Mouse (Mus musculus): Measurements from ENCODE around the gene Hpse2. TPM values are rescaled to one million over a fixed set of nuclear protein-coding genes. Genes with fewer than 3 reads are reported as not detected.

Gene Hpse2
- polyA plus RNA-seq, 2 experiments, result 4.0 to 5.6 TPM

DNA sequence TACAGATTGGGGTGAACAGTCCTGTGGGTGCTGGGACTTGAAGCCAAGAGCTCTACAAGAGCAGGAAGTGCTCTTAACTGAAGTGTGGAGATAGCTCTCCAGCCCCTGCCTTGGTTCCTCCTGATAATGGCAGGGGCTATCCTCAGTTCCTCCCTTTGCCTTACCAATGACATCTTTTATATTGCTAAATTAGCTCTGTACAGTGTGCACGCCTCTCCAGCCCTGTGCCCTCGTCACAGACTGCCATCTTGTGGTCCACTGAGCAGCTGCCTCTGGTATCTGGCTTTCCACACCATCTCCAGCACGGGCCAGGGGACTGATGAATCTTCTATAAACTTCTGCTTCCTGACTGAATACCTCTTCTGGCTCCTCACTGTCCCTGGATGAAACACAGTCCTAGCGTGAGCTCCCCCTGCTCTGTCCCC lies 644.0 kb downstream of the Hpse2 start:
- H3K4me3 ChIP-seq (replicated peaks; ENCODE audit: low read length), result no peak overlapping the region
- 19% methylated on average over 4 of the region's 4 CpGs for WGBS
- peak; percentile 63 for DNase-seq (ENCODE audit: low spot score)
- H3K27me3 ChIP-seq (ENCODE audit: control insufficient read depth, insufficient read depth, low read length), result no peaks in the 10 kb centered on the region
- no peak overlapping the region for H3K4me2 ChIP-seq (replicated peaks; ENCODE audit: low read depth, low read length, severe bottlenecking)
- no peak overlapping the region for H3K27ac ChIP-seq (replicated peaks; ENCODE audit: low read depth, low read length)
- peaks cover 34% of the 10 kb centered on the region for H3K4me1 ChIP-seq (ENCODE audit: control insufficient read depth, insufficient read depth, low read length)
- TF ChIP-seq POLR2A (IDR thresholded peaks at IDR 0.05; ENCODE audit: borderline replicate concordance, extremely low read depth, insufficient read depth, insufficient read length), result no peak
- no peak overlapping the region for H3K9ac ChIP-seq (ENCODE audit: low read depth, low read length, severe bottlenecking)
- ATAC-seq (ENCODE audit: low FRiP score, low read depth), result peak; percentile 84
- H3K9me3 ChIP-seq (ENCODE audit: control insufficient read depth, low read length), result no peaks in the 10 kb centered on the region
- H3K36me3 ChIP-seq (ENCODE audit: control insufficient read depth, insufficient read depth, low read length), result no peaks in the 10 kb centered on the region

DNA sequence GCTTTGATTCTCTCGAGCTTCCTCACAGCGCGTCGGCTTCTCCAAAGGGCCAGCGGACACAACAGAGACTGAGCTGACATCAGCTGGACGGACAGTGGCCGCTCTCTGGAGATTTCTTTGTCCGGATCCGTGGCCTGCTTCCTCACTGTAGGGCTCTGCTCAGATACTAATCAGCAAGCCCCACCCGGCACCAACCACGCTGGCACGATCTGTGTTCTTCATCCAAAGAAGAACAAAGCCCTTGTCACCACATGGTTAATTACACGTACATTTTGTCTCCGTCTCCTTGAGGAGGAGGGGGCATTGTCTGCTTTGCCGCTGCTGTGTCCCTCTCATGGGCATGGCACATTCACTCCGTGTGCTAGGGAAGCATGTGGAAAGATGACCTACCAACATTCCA lies 644.9 kb downstream of the Hpse2 start:
- DNase-seq (ENCODE audit: low spot score) (no peak), ATAC-seq (ENCODE audit: low FRiP score, low read depth) (no peak)
- H3K4me3 ChIP-seq (replicated peaks; ENCODE audit: low read length), result no peak overlapping the region
- H3K4me1 ChIP-seq (ENCODE audit: control insufficient read depth, insufficient read depth, low read length), result peaks cover 30% of the 10 kb centered on the region
- H3K27ac ChIP-seq (replicated peaks; ENCODE audit: low read depth, low read length), result no peak overlapping the region
- no peaks in the 10 kb centered on the region for H3K36me3 ChIP-seq (ENCODE audit: control insufficient read depth, insufficient read depth, low read length)
- TF ChIP-seq POLR2A (IDR thresholded peaks at IDR 0.05; ENCODE audit: borderline replicate concordance, extremely low read depth, insufficient read depth, insufficient read length), result no peak
- no peak overlapping the region for H3K4me2 ChIP-seq (replicated peaks; ENCODE audit: low read depth, low read length, severe bottlenecking)
- WGBS, result 75% methylated on average over 16 of the region's 16 CpGs
- no peaks in the 10 kb centered on the region for H3K27me3 ChIP-seq (ENCODE audit: control insufficient read depth, insufficient read depth, low read length)
- H3K9ac ChIP-seq (ENCODE audit: low read depth, low read length, severe bottlenecking), result no peak overlapping the region
- no peaks in the 10 kb centered on the region for H3K9me3 ChIP-seq (ENCODE audit: control insufficient read depth, low read length)

DNA sequence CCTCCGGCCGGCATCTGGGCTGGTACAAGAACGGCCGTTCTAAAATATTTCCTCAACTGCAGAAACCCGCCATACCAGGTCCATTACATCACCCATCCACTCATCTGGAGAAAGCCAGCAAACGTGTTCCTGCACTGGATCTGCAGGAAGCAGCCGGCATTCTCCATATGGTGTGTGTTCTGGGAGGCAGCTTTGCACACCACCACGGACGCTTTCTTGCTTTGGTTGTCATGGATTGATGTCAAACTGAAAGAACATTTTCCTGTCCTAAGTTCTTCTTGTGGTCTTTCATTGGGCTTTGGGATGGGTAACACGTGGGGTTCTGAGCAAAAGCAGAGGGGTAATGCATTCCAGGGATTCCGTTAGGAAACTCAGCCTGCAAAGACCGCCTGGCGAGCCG lies 646.3 kb downstream of the Hpse2 start:
- no peak overlapping the region for H3K4me2 ChIP-seq (replicated peaks; ENCODE audit: low read depth, low read length, severe bottlenecking)
- H3K9ac ChIP-seq (ENCODE audit: low read depth, low read length, severe bottlenecking), result no peak overlapping the region
- H3K4me3 ChIP-seq (replicated peaks; ENCODE audit: low read length), result no peak overlapping the region
- no peaks in the 10 kb centered on the region for H3K36me3 ChIP-seq (ENCODE audit: control insufficient read depth, insufficient read depth, low read length)
- H3K9me3 ChIP-seq (ENCODE audit: control insufficient read depth, low read length), result no peaks in the 10 kb centered on the region
- H3K27ac ChIP-seq (replicated peaks; ENCODE audit: low read depth, low read length), result no peak overlapping the region
- no peaks in the 10 kb centered on the region for H3K27me3 ChIP-seq (ENCODE audit: control insufficient read depth, insufficient read depth, low read length)
- peaks cover 30% of the 10 kb centered on the region for H3K4me1 ChIP-seq (ENCODE audit: control insufficient read depth, insufficient read depth, low read length)
- DNase-seq (ENCODE audit: low spot score), result peak; percentile 59
- ATAC-seq (ENCODE audit: low FRiP score, low read depth), result peak; percentile 42; the same call in 1 of the 2 replicates
- no peak for TF ChIP-seq POLR2A (IDR thresholded peaks at IDR 0.05; ENCODE audit: borderline replicate concordance, extremely low read depth, insufficient read depth, insufficient read length)
- 45% methylated on average over 14 of the region's 14 CpGs for WGBS

DNA sequence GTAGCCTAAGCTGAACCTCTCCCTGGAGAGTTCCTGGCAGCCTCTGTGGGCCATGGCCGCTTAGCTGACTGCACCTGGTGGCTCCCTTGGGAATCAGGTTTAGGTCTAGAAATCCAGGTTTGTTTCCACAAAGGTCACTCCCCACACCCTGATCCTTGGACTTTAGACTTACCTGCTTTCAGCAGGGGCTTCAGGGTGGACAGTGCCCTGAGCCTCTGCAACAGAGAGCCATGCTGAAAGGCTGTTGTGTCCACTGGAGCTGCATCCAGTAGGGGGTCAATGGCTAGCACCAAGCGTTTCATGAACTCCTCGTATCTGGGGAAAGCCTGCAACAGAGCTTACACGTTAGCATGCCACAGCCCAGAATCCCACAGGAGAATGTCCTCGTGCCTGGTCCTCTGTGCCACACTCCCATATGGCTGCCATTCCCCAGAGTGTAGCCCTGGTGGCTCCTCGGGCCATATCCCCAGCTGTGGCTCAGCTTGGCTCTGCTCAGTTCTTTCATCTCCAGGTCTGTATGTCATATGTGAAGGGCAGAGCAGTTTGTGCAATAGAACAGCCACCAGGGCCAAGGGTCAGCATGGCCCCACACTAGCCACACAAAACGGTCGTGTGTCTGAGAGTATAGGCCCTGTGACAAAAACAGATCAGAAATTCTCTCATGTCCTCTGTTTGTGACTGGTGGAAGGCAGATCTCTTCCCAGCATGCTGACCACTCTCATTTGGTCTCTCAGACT lies 647.8 kb downstream of the Hpse2 start:
- Histone ChIP-seq H3K9ac (ENCODE audit: low read depth, low read length, severe bottlenecking) (no peak overlapping the region), H3K27ac (replicated peaks; ENCODE audit: low read depth, low read length) (no peak overlapping the region), H3K4me3 (replicated peaks; ENCODE audit: low read length) (no peak overlapping the region), H3K9me3 (ENCODE audit: control insufficient read depth, low read length) (no peaks in the 10 kb centered on the region), H3K36me3 (ENCODE audit: control insufficient read depth, insufficient read depth, low read length) (no peaks in the 10 kb centered on the region), H3K4me2 (replicated peaks; ENCODE audit: low read depth, low read length, severe bottlenecking) (no peak overlapping the region), H3K27me3 (ENCODE audit: control insufficient read depth, insufficient read depth, low read length) (no peaks in the 10 kb centered on the region), H3K4me1 (ENCODE audit: control insufficient read depth, insufficient read depth, low read length) (peaks cover 25% of the 10 kb centered on the region)
- no peak for TF ChIP-seq POLR2A (IDR thresholded peaks at IDR 0.05; ENCODE audit: borderline replicate concordance, extremely low read depth, insufficient read depth, insufficient read length)
- WGBS, result 62% methylated on average over 8 of the region's 8 CpGs
- DNase-seq (ENCODE audit: low spot score), result no peak
- ATAC-seq (ENCODE audit: low FRiP score, low read depth), result no peak

DNA sequence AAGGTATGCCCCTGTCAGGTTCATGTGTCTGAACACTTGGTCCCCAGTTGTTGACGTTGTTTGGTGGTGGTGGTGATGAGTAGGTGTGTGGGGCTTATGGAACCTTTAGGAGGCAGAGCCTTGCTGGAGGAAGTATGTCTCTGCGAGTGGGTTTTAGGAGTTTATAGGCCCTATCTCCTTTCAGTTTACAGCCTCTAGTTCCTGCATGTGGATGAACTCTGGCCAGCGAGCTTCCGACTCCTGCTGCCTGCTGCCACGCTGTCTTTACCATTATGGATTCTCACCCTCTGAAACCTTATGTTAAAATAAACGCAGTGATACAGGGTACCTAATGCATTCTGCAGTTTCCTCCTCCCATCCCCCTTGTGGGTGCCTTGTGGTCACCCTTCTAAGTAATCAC lies 648.4 kb downstream of the Hpse2 start:
- no peak overlapping the region for H3K4me3 ChIP-seq (replicated peaks; ENCODE audit: low read length)
- H3K36me3 ChIP-seq (ENCODE audit: control insufficient read depth, insufficient read depth, low read length), result no peaks in the 10 kb centered on the region
- no peak for ATAC-seq (ENCODE audit: low FRiP score, low read depth)
- no peak overlapping the region for H3K27ac ChIP-seq (replicated peaks; ENCODE audit: low read depth, low read length)
- H3K27me3 ChIP-seq (ENCODE audit: control insufficient read depth, insufficient read depth, low read length), result no peaks in the 10 kb centered on the region
- no peak for TF ChIP-seq POLR2A (IDR thresholded peaks at IDR 0.05; ENCODE audit: borderline replicate concordance, extremely low read depth, insufficient read depth, insufficient read length)
- no peak for DNase-seq (ENCODE audit: low spot score)
- no peak overlapping the region for H3K9ac ChIP-seq (ENCODE audit: low read depth, low read length, severe bottlenecking)
- no peaks in the 10 kb centered on the region for H3K9me3 ChIP-seq (ENCODE audit: control insufficient read depth, low read length)
- peaks cover 23% of the 10 kb centered on the region for H3K4me1 ChIP-seq (ENCODE audit: control insufficient read depth, insufficient read depth, low read length)
- H3K4me2 ChIP-seq (replicated peaks; ENCODE audit: low read depth, low read length, severe bottlenecking), result no peak overlapping the region
- WGBS, result 50% methylated on average over 6 of the region's 6 CpGs

Data from limb, embryonic 14.5 days (tissue).